Mouse (Mus musculus) cerebellum, postnatal 4 days (tissue): ENCODE results near the gene Arhgef3.

ENCODE experiments used
- DNase-seq, 2 experiments: peaks; one replicate each; pipeline ENCODE4 v3.0.0; 2022; ENCODE audit warnings: low spot score in 2 of 2, mixed read lengths in 1 of 2

Gene Arhgef3

GRCm38 (mm10) chr14:27371669-27372076 lies 257.0 kb downstream of the Arhgef3 start:
- no peak for DNase-seq

- no peak for DNase-seq
Observed at GRCm38 (mm10) chr14:27373498-27373897, 258.8 kb downstream of the Arhgef3 start.

- DNase-seq: no peak
Observed at GRCm38 (mm10) chr14:27376115-27376648, 261.5 kb downstream of the Arhgef3 start.

- DNase-seq: no peak
Observed at GRCm38 (mm10) chr14:27378669-27379068, 264.0 kb downstream of the Arhgef3 start.

- no peak for DNase-seq
Observed at GRCm38 (mm10) chr14:27379404-27379803, 264.7 kb downstream of the Arhgef3 start.

- DNase-seq: no peak
Observed at GRCm38 (mm10) chr14:27381459-27381858, 266.8 kb downstream of the Arhgef3 start.

GRCm38 (mm10) chr14:27383321-27383830 lies 268.7 kb downstream of the Arhgef3 start:
- DNase-seq: no peak

DNA sequence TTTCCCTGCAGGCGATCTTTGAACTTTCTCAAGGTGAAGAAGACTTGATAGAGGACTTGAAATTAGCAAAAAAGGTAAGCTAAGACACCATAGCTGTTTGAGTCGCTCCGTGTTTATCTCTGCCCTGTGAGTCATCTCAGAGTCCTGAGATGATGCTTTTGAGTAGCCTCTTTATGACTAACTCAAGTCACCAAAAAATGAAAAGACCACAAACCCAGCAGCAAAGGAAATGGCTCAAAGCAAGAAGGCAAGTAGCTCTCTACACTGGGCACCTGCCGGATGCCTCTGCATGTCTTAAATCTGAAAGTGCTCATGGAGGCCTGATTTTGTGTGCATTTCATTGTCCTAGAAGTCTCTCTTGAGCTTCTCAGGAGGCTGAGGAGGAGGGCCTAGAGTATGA lies 269.4 kb downstream of the Arhgef3 start:
- DNase-seq: no peak

DNA sequence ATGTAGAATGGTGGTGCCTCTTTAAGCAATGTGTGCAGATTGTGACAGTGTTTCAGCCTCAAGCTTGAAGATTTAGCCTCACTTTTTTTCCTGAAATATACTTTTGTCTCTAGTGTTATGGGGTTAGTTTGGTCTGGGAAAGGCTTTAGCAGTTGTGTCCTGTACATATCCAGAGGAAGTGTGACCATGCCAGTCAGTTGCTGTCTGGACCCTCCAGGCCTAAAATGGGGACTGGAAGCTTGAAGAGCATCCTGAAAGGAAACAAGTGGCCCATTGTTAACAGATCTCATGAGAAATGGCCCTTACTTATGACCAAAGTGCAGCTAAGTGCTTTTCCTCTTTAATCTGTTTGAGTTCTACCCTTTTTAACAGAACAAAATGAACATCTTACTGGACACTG lies 273.9 kb downstream of the Arhgef3 start:
- no peak for DNase-seq

DNA sequence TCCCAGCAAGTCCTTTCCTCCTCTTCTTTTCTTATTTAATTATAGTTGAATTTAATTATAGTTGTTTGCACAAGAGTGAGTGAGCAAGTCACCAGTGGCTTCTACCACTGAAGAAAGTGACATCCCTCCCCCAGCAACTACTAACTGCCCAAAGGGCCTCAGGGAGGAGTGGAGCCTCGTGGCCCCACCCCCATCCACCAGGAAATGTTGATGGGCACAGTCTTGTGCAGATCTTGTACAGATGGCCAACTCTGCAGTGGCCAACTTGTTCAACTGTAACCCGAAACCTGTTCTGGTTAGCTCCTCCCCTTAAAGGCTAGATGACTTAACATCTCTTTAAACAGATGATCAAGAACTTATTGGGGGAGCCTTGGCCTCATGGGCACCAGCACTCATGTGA lies 275.0 kb downstream of the Arhgef3 start:
- DNase-seq: no peak

DNA sequence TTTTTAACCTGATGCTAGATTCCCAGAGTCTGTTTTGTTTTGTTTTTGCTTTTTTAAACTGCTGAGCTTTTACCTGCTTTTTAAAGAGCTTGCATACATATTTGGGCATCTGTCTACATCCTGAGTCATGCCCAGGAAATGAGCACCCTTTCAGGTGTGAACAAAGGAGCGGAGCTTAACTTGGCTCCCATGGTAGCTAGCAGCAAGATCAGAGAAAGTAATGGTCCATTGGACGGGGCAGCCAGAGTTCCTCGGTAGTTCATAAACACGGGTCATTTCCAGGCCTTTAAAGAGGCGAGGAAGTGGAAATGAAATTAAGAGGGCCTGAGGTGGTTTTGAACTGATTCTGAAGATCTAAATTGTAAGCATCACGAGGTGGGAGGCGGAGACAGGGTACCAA lies 276.0 kb downstream of the Arhgef3 start:
- no peak for DNase-seq

DNA sequence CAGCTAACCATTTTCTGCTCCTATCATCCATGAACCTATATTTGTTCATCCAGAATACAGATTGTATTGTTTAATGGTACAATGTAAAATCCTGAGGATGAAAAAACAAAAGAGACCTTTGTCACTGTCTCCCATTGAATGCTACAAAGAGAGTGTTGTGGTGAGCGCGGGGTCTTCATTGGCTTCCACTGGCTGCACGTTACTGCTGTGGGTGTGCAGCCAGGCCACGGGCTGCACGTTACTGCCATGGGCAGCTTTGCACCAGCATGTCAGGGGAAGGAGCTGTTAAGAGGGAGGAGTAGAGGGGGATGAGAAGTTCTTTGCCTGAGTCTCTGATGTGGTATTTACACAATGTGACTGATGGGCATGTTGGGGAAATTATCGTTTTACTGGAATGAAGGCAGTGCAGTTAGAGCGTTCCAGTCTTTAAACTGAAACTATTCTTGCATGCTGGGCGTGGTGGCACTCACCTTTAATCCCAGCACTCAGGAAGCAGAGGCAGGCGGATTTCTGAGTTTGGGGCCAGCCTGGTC lies 277.1 kb downstream of the Arhgef3 start:
- no peak for DNase-seq

DNA sequence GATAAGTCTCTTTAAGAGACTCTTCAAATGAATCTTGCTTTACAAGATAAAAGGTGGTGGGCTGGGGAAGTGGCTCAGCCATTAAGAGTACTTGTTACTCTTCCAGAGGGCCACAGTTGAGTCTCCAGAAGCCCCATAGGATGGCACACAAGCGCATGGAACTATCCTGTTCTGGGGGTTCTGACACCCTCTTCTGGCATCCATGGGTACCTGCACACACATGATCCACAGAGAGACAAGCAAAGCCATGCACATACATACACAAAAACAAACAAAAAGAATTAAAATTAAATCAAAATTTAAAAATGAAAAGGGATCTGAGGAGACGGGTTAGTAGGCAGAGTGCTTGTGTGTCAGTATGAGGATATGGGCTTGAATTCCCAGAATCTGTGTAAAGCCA lies 278.0 kb downstream of the Arhgef3 start:
- DNase-seq: no peak

DNA sequence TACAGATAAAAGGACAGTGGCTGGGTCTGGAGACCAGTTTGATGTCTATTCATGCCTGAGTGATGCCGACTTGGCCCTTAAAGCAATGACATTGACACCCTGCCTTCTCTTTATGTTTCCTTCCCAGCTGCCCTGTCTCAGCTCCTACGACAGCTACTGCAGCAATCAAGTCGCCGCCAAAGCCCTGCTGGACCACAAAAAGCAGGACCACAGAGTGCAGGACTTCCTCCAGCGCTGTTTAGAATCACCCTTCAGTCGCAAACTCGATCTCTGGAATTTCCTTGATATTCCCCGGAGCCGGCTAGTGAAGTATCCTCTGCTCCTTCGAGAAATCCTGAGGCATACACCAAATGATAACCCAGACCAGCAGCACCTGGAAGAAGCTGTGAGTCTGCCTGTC lies 279.1 kb downstream of the Arhgef3 start:
- no peak for DNase-seq

GRCm38 (mm10) chr14:27396424-27396823 lies 281.7 kb downstream of the Arhgef3 start:
- no peak for DNase-seq

DNA sequence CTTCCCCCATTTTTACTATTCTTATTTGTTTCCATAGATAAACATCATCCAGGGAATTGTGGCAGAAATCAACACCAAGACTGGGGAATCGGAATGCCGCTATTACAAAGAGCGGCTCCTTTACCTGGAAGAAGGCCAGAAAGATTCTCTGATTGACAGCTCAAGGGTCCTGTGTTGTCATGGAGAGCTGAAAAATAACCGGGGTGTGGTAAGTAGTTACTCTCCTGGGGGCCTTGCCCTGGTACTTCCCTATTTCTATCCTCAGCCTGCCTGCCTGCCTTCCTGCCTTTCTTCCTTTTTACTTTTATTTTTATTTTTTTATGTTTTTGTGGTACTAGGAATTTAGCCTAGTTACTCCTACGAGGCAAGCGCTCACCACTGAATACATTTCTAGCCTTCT lies 282.8 kb downstream of the Arhgef3 start:
- no peak for DNase-seq

DNA sequence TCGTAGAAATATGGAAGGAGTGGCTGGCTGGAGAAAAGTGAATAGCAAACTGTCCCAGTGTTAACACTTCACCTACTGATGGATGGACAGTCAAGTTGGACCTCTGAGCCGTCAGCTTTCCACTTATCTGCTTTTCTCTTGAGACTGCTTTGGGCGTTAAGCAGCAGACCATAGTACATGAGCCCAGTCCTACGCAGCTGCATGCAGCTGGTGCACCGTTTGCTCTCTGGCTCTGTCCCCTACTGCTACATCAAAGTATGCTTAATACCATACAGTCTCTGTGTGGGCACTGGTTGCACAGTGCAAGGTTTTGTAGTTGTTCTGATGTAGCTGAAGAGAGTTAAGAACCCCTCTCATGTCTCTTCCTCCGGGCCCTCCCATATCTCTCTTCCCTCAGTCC lies 285.8 kb downstream of the Arhgef3 start:
- no peak for DNase-seq

- no peak for DNase-seq
Observed at GRCm38 (mm10) chr14:27401717-27402278, 287.1 kb downstream of the Arhgef3 start.

DNA sequence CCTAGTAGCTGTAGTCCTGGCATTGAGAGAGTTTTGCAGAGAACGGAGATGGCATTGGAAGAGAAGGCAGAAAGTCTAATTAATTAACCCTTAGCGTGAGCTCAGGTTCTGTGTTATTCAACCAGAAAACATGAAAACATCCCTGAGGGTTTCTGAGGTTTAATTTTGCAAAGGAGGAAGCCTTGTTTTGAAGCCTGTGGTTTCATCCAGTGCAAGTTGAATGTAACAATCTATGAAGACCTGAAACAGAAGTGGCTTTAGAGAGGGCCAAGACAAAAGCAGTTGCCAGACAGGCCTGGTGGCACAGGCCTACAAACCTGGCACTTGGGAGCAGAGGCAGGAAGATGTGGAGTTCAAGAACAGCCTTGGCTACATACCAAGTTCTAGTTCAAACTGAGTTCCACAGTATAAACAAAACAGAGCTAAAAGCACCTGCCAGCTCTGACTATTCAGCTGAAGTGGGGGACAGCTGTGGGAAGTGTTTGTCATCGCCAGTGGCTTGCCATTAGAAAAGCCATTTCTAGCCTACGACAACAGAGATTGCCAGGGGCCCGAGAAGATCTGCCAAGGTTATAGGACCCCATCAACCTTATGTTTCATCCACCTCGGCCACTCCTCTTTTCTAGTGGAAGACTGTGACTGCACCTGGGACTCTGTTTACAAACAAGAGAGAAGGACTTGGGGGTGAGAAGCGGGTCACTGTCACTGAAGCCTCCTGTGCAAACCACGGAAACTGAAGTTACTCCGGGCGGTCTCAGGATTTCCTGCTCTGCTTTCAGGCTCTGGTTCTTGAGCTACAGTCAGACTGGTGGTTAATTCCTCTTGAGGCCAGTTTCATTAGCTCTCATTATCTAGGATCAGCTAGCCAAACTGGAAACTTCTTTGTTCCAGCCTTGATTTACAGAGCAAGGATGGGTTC lies 287.9 kb downstream of the Arhgef3 start:
- DNase-seq: no peak

DNA sequence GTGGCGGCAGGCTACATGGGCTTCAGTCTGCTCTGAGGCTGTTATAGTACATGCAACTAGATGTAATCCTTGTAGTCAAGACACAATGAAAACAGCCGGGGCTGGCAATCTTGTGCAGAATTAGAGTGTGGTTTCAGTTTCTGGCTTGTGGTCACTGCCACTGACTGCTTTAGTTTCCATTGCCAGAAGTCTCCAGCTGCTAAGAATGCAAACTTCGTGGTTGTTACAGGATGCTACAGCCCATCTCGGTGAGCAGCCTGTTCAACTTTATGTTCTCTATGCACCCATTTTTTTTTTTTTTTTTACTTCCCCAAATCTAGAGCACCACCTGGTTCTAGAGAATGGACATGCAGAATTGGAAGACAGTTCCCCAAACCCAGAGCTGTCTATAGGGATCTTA lies 290.8 kb downstream of the Arhgef3 start:
- DNase-seq: no peak

DNA sequence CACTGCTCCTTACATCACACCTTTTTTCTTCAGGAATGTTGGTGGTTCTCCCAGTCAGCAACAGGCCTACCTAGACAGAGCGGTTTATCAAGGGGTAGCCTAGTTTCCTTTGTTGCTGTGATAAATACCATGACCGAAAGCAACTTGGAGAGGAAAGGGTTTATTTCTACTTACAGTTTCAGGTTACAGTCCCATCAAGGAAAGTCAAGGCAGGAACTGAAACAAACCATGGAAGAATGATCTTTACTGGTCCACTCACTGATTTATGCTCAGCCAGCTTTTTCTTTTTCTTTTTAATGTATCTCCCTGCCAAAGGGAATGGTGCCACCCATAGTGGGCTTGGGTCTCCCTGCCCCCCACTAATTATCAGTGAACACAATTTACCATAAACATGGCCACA lies 291.2 kb downstream of the Arhgef3 start:
- DNase-seq: no peak

- DNase-seq: no peak
Observed at GRCm38 (mm10) chr14:27408240-27408639, 293.5 kb downstream of the Arhgef3 start.

- no peak for DNase-seq
Observed at GRCm38 (mm10) chr14:27409662-27410061, 295.0 kb downstream of the Arhgef3 start.
